Mouse (Mus musculus): ENCODE measurements at regions not wholly inside any gene's neighbourhood (a gene's known extent, or its start where the extent isn't known, plus 50 kb on each side); places are given as distances from the start of the nearest gene placed in this dataset.

DNA sequence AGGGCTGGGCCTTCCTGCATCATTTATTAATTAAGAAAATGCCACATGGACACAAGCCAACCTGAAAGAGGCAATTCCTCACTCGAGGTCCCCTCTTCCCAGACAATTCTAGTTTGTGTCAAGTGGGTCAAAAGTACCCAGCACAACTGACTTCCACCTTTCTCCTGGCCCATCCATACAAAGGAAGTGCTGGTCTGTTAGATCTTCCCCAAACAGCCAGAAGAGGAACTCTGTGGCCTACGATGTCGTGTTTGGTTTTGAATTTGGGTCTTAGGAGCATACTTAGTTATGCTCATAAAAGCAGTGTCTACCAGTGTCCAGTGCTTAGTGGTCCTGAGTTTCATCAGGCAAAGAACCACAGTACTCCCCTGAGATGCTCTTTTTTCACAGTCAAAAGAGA, 62.4 kb upstream of the Sash1 start:
- DNase-seq (ENCODE audit: low spot score in 2 of 2): no peak

GRCm38 (mm10) chr10:8945195-8945751, 59.4 kb upstream of the Sash1 start:
- DNase-seq (ENCODE audit: low spot score in 2 of 2): no peak

DNA sequence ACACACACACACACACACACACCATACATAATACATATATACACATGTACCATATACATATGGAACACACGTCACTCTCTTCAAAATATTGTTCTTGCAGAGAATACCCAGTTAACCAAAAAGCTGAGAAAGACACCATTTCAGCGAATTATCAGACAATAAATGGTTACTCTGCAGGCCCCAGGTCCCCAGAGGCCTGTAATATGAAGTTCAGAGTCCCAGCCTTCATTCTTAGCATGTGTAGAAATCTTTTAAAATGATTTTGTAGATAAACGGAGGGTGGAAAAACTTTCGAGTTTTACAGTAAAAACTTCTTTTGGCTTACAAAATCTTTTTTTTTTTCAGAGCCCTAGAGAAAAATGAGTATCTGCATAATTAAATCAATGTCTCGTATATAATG, 58.7 kb upstream of the Sash1 start:
- DNase-seq (ENCODE audit: low spot score in 2 of 2): no peak

DNA sequence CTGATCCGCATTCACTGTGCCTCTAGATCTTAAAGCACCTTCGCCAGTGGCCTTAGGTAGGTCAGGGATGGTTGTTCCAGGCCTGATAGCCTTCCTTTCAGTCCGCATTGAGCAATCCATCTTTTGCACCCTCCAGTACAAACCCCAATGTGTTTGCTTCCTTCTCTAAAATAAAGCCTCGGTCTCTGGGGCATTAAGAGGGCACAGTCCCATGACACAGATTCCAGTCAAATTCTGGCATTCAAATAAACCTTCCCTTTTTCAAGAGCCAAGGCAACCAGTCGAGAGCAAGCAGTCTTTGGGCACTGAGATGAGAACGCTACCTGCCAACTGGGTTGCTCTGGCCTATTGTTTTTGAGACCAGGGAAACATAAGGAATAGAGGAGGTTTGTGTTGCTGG, 57.8 kb upstream of the Sash1 start:
- peak; percentile 42 to 61 for DNase-seq (ENCODE audit: low spot score in 2 of 2)

- DNase-seq (ENCODE audit: low spot score in 2 of 2): peak; percentile 41 to 56
Measured at GRCm38 (mm10) chr10:8942967-8943471, 57.1 kb upstream of the Sash1 start.

DNA sequence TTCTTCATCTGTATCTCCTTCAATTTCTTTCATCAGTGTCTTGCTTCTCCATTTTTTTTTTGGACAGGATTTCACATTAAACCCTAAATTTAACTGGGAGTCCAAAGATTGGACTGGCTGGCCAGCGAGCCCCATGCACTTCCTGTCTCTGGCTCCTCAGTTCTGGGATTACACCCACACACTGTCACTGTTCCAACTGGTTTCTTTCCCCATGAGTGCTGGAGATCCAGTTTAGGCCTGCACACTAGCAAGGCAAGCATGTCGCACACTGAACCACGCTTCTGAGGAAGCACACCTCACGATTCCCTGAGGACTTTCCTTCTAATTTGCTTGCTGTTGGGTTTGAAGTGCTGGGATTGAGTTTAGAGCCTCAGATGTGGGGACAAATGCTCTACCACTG, 50.5 kb upstream of the Sash1 start:
- DNase-seq (ENCODE audit: low spot score in 2 of 2): no peak

All from right cerebral cortex, postnatal 10 days (tissue).